Mouse (Mus musculus): ENCODE data around the gene Krtdap. TPM values are rescaled to one million over a fixed set of nuclear protein-coding genes. Genes with fewer than 3 reads are reported as not detected.

Krtdap gene
- polyA plus RNA-seq, 1 experiment from 2014 or later = not detected

GRCm38 (mm10) chr7:30796790-30797189 lies 9.1 kb downstream of the Krtdap start:
- WGBS = 74% methylated on average over 1 of the region's 1 CpGs
- no peak overlapping the region for H3K27ac ChIP-seq
- H3K9me3 ChIP-seq = peaks cover 8% of the 10 kb centered on the region; the same call in 1 of the 2 replicates
- H3K27me3 ChIP-seq (replicated peaks) = no peaks in the 10 kb centered on the region
- no peak overlapping the region for H3K4me2 ChIP-seq (replicated peaks)
- H3K4me1 ChIP-seq = no peaks in the 10 kb centered on the region
- no peak for ATAC-seq (ENCODE audit: low FRiP score, low read depth)
- no peak overlapping the region for H3K9ac ChIP-seq
- no peak overlapping the region for H3K4me3 ChIP-seq
- H3K36me3 ChIP-seq = no peaks in the 10 kb centered on the region

- Histone ChIP-seq H3K9me3 (peaks cover 14% of the 10 kb centered on the region; the same call in 1 of the 2 replicates), H3K27me3 (replicated peaks) (no peaks in the 10 kb centered on the region), H3K4me2 (replicated peaks) (no peak overlapping the region), H3K4me1 (no peaks in the 10 kb centered on the region), H3K27ac (no peak overlapping the region), H3K4me3 (no peak overlapping the region), H3K9ac (no peak overlapping the region), H3K36me3 (no peaks in the 10 kb centered on the region)
- no peak for ATAC-seq (ENCODE audit: low FRiP score, low read depth)
Measured at GRCm38 (mm10) chr7:30800653-30801052, 13.0 kb downstream of the Krtdap start.

- Histone ChIP-seq H3K4me2 (replicated peaks) (no peak overlapping the region), H3K9ac (no peak overlapping the region), H3K27ac (no peak overlapping the region), H3K9me3 (peaks cover 14% of the 10 kb centered on the region; the same call in 1 of the 2 replicates), H3K4me1 (no peaks in the 10 kb centered on the region), H3K27me3 (replicated peaks) (no peaks in the 10 kb centered on the region), H3K4me3 (no peak overlapping the region), H3K36me3 (no peaks in the 10 kb centered on the region)
- WGBS = 94% methylated on average over 3 of the region's 3 CpGs
- no peak for ATAC-seq (ENCODE audit: low FRiP score, low read depth)
Measured at GRCm38 (mm10) chr7:30803256-30803655, 15.6 kb downstream of the Krtdap start.

- Histone ChIP-seq H3K27ac (no peak overlapping the region), H3K4me1 (no peaks in the 10 kb centered on the region), H3K36me3 (no peaks in the 10 kb centered on the region), H3K27me3 (replicated peaks) (no peaks in the 10 kb centered on the region), H3K9me3 (peaks cover 14% of the 10 kb centered on the region; the same call in 1 of the 2 replicates), H3K9ac (no peak overlapping the region), H3K4me2 (replicated peaks) (no peak overlapping the region), H3K4me3 (no peak overlapping the region)
- WGBS = 85% methylated on average over 9 of the region's 9 CpGs
- ATAC-seq (ENCODE audit: low FRiP score, low read depth) = no peak
Measured at GRCm38 (mm10) chr7:30804026-30804715, 16.5 kb downstream of the Krtdap start.

GRCm38 (mm10) chr7:30805924-30806323 lies 18.2 kb downstream of the Krtdap start:
- no peak for ATAC-seq (ENCODE audit: low FRiP score, low read depth)
- no peak overlapping the region for H3K4me2 ChIP-seq (replicated peaks)
- H3K9me3 ChIP-seq = peaks cover 10% of the 10 kb centered on the region; the same call in 1 of the 2 replicates
- no peaks in the 10 kb centered on the region for H3K36me3 ChIP-seq
- no peak overlapping the region for H3K9ac ChIP-seq
- H3K27me3 ChIP-seq (replicated peaks) = no peaks in the 10 kb centered on the region
- WGBS = 46% methylated on average over 6 of the region's 6 CpGs
- H3K4me1 ChIP-seq = no peaks in the 10 kb centered on the region
- no peak overlapping the region for H3K4me3 ChIP-seq
- H3K27ac ChIP-seq = no peak overlapping the region

GRCm38 (mm10) chr7:30810319-30810718 lies 22.6 kb downstream of the Krtdap start:
- Histone ChIP-seq H3K36me3 (no peaks in the 10 kb centered on the region), H3K4me1 (no peaks in the 10 kb centered on the region), H3K9me3 (peaks cover 4% of the 10 kb centered on the region; the same call in 1 of the 2 replicates), H3K4me2 (replicated peaks) (no peak overlapping the region), H3K27ac (no peak overlapping the region), H3K9ac (no peak overlapping the region), H3K27me3 (replicated peaks) (no peaks in the 10 kb centered on the region), H3K4me3 (no peak overlapping the region)
- no peak for ATAC-seq (ENCODE audit: low FRiP score, low read depth)
- WGBS = 58% methylated on average over 6 of the region's 6 CpGs

GRCm38 (mm10) chr7:30811757-30812290 lies 24.1 kb downstream of the Krtdap start:
- Histone ChIP-seq H3K4me3 (no peak overlapping the region), H3K9ac (no peak overlapping the region), H3K4me2 (replicated peaks) (no peak overlapping the region), H3K36me3 (no peaks in the 10 kb centered on the region), H3K4me1 (no peaks in the 10 kb centered on the region), H3K27ac (no peak overlapping the region), H3K27me3 (replicated peaks) (no peaks in the 10 kb centered on the region), H3K9me3 (peaks cover 4% of the 10 kb centered on the region; the same call in 1 of the 2 replicates)
- 66% methylated on average over 9 of the region's 9 CpGs for WGBS
- no peak for ATAC-seq (ENCODE audit: low FRiP score, low read depth)

- H3K9ac ChIP-seq = no peak overlapping the region
- WGBS = 57% methylated on average over 6 of the region's 6 CpGs
- ATAC-seq (ENCODE audit: low FRiP score, low read depth) = no peak
- peaks cover 4% of the 10 kb centered on the region; the same call in 1 of the 2 replicates for H3K9me3 ChIP-seq
- no peak overlapping the region for H3K27ac ChIP-seq
- H3K4me3 ChIP-seq = no peak overlapping the region
- H3K4me1 ChIP-seq = no peaks in the 10 kb centered on the region
- H3K4me2 ChIP-seq (replicated peaks) = no peak overlapping the region
- H3K36me3 ChIP-seq = no peaks in the 10 kb centered on the region
- H3K27me3 ChIP-seq (replicated peaks) = no peaks in the 10 kb centered on the region
Measured at GRCm38 (mm10) chr7:30812291-30812807, 24.7 kb downstream of the Krtdap start.

- no peak overlapping the region for H3K9ac ChIP-seq
- H3K27ac ChIP-seq = no peak overlapping the region
- no peaks in the 10 kb centered on the region for H3K4me1 ChIP-seq
- no peaks in the 10 kb centered on the region for H3K36me3 ChIP-seq
- H3K9me3 ChIP-seq = no peaks in the 10 kb centered on the region
- H3K27me3 ChIP-seq (replicated peaks) = no peaks in the 10 kb centered on the region
- no peak overlapping the region for H3K4me2 ChIP-seq (replicated peaks)
- WGBS = 75% methylated on average over 6 of the region's 6 CpGs
- ATAC-seq (ENCODE audit: low FRiP score, low read depth) = no peak
- H3K4me3 ChIP-seq = no peak overlapping the region
Measured at GRCm38 (mm10) chr7:30820131-30820530, 32.4 kb downstream of the Krtdap start.

- 74% methylated on average over 7 of the region's 7 CpGs for WGBS
- Histone ChIP-seq H3K9ac (no peak overlapping the region), H3K27me3 (replicated peaks) (no peaks in the 10 kb centered on the region), H3K27ac (no peak overlapping the region), H3K4me1 (no peaks in the 10 kb centered on the region), H3K4me2 (replicated peaks) (no peak overlapping the region), H3K9me3 (no peaks in the 10 kb centered on the region), H3K4me3 (no peak overlapping the region), H3K36me3 (no peaks in the 10 kb centered on the region)
- ATAC-seq (ENCODE audit: low FRiP score, low read depth) = no peak
Measured at GRCm38 (mm10) chr7:30820854-30821445, 33.3 kb downstream of the Krtdap start.

GRCm38 (mm10) chr7:30821532-30821931 lies 33.8 kb downstream of the Krtdap start:
- H3K4me2 ChIP-seq (replicated peaks) = no peak overlapping the region
- H3K27ac ChIP-seq = no peak overlapping the region
- no peaks in the 10 kb centered on the region for H3K9me3 ChIP-seq
- ATAC-seq (ENCODE audit: low FRiP score, low read depth) = no peak
- no peaks in the 10 kb centered on the region for H3K36me3 ChIP-seq
- H3K4me1 ChIP-seq = no peaks in the 10 kb centered on the region
- no peaks in the 10 kb centered on the region for H3K27me3 ChIP-seq (replicated peaks)
- H3K9ac ChIP-seq = no peak overlapping the region
- 74% methylated on average over 5 of the region's 5 CpGs for WGBS
- H3K4me3 ChIP-seq = no peak overlapping the region

GRCm38 (mm10) chr7:30823675-30824074 lies 36.0 kb downstream of the Krtdap start, which contains the start of gene Ffar2:
Gene Ffar2, minus strand, starts transcription at chr7:30823775.
- no peaks in the 10 kb centered on the region for H3K4me1 ChIP-seq
- H3K36me3 ChIP-seq = no peaks in the 10 kb centered on the region
- H3K9me3 ChIP-seq = no peaks in the 10 kb centered on the region
- H3K27ac ChIP-seq = no peak within 1 kb of the TSS
- H3K4me3 ChIP-seq = no peak within 1 kb of the TSS
- H3K9ac ChIP-seq = no peak within 1 kb of the TSS
- H3K27me3 ChIP-seq (replicated peaks) = no peaks in the 10 kb centered on the region
- 90% methylated on average over 18 of the region's 18 CpGs for WGBS
- H3K4me2 ChIP-seq (replicated peaks) = no peak within 1 kb of the TSS
- ATAC-seq (ENCODE audit: low FRiP score, low read depth) = no peak
